Mouse (Mus musculus): ENCODE data around the gene Zbed3. TPM values are rescaled to one million over a fixed set of nuclear protein-coding genes. Genes with fewer than 3 reads are reported as not detected.
"Not testable (repeated sequence)": the region's sequence is repeated elsewhere in the genome, so short reads cannot be mapped to it uniquely, and the experiment has no call there.

Gene Zbed3
- total RNA-seq, 2 experiments from 2014 or later, result 15.6 to 16.0 TPM

- DNase-seq (ENCODE audit: low spot score in 2 of 2), result no peak
- intact Hi-C loops (cut with DNase I), result no loop called here
Observed at GRCm38 (mm10) chr13:95328767-95329166, 5.4 kb downstream of the Zbed3 start.

DNA sequence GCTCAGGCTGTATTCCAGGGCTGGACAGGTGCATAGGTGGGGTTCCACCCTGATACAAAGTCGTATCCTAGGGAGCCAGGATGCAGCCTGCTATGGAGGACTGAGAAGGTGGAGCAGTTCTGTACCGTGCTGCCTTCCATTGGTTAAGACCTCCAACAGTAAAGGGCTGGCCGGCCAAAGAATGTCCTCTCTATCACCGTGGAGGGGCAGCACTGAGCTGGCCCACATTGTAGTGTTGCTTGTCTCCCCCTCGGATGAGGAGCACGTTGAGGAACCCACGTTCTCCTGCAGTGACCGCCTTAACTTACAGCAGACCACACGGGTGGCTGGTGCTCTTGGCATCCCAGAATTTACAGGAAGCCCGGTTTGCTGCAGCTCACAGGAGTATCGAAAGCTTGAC, 7.1 kb downstream of the Zbed3 start:
- intact Hi-C loops (cut with DNase I), result no loop called here
- no peak for DNase-seq (ENCODE audit: low spot score in 2 of 2)

- intact Hi-C loops (cut with DNase I), result no loop called here
- DNase-seq (ENCODE audit: low spot score in 2 of 2), result no peak
Observed at GRCm38 (mm10) chr13:95332086-95332899, 8.9 kb downstream of the Zbed3 start.

DNA sequence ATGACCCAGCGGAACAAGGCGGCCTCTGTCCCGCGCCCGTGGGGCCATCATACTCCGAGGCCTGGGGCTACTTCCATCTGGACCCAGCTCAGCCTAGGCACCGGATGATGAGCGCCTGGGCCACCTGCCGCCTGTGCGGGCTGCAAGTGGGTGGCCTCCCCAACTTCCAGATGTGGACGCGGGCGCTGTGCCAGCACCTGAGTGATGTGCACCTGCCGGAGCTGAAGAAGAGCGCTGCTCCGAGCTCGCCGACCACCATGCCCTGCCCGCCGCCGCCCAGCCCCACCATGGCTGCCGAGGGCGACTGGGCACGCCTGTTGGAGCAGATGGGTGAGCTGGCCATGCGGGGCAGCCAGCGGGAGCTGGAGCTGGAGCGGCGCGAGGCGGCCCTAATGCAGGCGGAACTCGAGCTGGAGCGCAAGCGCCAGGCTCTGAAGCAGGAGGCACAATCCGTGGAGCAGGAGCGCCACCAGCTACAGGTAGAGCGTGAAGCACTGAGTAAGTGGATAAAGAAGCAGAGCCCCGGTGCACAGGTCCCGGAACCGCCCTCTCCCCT, 12.8 kb downstream of the Zbed3 start:
- intact Hi-C loops (cut with DNase I), result no loop called here
- peak; percentile 23 to 35 for DNase-seq (ENCODE audit: low spot score in 2 of 2)

- intact Hi-C loops (cut with DNase I), result no loop called here
- no peak for DNase-seq (ENCODE audit: low spot score in 2 of 2)
Observed at GRCm38 (mm10) chr13:95343470-95343869, 20.1 kb downstream of the Zbed3 start.

GRCm38 (mm10) chr13:95345869-95346268, 22.5 kb downstream of the Zbed3 start:
- no peak for DNase-seq (ENCODE audit: low spot score in 2 of 2)
- intact Hi-C loops (cut with DNase I), result no loop called here

DNA sequence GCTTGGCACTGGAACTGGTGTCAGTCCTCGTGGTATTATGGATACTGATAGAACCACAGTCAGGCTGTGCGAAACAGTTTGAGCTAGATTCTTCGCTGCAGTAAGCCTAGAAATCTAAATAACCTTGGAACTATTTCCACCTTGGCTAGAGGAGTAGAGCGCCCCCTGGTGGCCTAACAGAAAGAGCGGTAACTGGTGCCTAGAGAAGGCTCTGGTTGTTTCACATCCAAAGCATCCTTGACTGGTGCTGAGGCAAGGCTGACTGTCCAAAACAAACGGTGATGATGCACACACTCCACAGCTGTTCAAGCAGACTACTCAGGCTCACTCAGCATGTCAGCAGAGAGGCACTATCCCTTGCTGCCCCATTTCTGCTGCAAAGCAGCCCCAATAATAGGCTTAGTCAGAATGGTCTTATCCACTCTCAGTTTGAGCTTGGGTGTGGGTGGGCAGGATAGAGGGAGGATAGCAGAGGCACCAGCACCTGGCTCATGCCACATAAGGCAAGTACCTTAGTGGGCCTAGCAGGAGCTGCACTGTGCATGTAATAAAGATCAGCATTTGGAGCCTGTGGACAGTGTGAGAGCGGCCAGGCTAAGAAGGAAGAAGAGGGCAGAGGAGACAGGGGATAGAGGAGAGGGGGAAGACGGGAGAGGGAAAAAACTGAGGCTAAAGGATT, 23.7 kb downstream of the Zbed3 start:
- peak; percentile 79 to 91 for DNase-seq (ENCODE audit: low spot score in 2 of 2)
- intact Hi-C loops (cut with DNase I), result loop anchor here (1.0 kb wide), 1 partner anchor 329 kb away; no protein-coding TSS in a partner anchor

DNA sequence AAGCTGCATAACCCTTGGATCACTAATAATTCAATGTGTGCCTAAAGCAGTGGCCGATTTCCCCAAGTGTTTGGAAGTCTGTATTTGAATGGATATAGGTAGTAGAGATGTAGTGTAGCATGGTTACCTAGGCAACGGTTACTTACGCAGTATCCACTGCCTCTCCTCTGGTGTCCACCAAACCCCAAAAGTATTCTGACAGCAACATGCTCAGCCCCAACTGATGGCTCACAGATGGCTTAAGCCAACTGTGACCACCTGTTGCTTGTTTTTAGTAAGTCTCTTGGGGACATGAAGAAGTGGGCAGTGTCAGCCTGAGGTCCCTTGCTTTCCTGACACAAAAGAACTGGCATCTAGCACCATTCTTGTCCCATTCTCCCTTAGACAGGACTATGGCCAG, 25.1 kb downstream of the Zbed3 start:
- DNase-seq (ENCODE audit: low spot score in 2 of 2), result peak in 1 of 2 experiments; percentile 35
- intact Hi-C loops (cut with DNase I), result no loop called here

GRCm38 (mm10) chr13:95358223-95358622, 34.8 kb downstream of the Zbed3 start:
- no peak for DNase-seq (ENCODE audit: low spot score in 2 of 2)
- intact Hi-C loops (cut with DNase I), result no loop called here

DNA sequence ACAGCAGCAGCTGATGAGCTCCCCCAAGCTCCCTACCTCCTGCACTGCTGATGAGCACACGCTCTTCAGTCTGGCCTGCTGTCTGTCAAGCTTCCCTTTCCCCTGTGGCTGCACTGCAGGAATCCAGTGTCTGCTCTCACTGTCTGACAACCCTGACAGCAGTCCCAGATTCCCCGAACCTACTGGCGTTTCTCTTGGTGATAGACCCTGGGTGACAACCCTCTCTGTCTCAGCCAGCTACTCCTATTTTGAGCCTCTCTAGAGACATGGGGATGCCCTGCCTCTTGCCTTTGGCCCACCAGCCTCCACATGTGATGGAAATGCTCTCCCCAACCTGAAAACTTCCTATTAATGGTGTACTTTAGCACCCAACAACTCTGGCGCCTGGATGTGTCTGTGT, 40.0 kb downstream of the Zbed3 start:
- intact Hi-C loops (cut with DNase I), result no loop called here

GRCm38 (mm10) chr13:95366356-95366755, 42.9 kb downstream of the Zbed3 start:
- DNase-seq (ENCODE audit: low spot score in 2 of 2), result no peak
- intact Hi-C loops (cut with DNase I), result no loop called here

More for the DNA sequence above, 40.0 kb downstream of the Zbed3 start:
- DNase-seq (ENCODE audit: low spot score in 2 of 2), result no peak

GRCm38 (mm10) chr13:95374701-95375553, 51.5 kb downstream of the Zbed3 start, which contains the start of gene Aggf1:
TSS of gene Aggf1 (minus strand) at chr13:95375352.
- DNase-seq (ENCODE audit: low spot score in 2 of 2), result peak; percentile 92 to 96
- intact Hi-C loops (cut with DNase I), result no loop called here

DNA sequence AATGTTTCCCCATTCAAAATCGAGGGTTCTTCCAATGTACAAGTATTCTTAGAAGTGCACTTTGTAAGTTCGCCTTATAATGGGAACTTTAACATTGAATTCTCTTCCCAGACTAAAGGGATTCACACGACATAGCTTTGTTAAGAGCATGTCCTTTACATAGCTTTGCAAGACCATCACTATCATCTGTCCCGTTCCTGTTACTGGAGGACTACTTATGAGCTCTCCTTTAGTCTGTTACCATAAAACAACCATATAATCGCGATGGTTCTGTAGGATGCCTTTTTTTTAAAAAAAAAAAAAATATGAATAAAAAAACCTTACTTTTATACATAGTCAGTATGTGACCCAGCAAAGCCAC, 52.1 kb downstream of the Zbed3 start:
- intact Hi-C loops (cut with DNase I), result no loop called here
- no peak for DNase-seq (ENCODE audit: low spot score in 2 of 2)

DNA sequence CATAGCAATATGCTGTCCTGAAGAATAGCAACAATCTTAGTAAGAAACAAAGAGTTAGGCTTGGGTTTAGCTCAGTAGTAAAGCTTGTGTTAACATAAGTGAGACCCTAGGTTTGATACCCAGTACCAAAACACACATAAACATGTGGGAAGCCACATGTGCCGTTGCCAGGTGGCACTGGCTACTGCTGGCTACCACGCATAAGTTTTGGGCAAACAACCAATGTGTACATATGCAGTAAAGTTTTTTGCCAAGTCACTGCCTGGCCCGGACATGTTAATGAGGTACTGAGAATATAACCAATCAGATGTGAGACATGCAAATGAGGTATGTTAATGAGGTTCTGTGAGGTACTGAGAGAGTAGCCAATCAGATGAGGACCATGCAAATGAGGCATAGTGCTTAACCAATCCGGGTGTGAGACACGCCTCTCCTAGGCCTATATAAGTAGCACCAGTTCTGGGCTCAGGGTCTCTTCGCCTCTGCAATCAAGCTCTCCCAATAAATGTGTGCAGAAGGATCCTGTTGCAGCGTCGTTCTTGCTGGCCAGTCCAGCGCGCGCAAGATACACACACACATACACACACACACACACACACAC, 53.4 kb downstream of the Zbed3 start:
- intact Hi-C loops (cut with DNase I); DNase-seq (ENCODE audit: low spot score in 2 of 2): not testable (repeated sequence)

DNA sequence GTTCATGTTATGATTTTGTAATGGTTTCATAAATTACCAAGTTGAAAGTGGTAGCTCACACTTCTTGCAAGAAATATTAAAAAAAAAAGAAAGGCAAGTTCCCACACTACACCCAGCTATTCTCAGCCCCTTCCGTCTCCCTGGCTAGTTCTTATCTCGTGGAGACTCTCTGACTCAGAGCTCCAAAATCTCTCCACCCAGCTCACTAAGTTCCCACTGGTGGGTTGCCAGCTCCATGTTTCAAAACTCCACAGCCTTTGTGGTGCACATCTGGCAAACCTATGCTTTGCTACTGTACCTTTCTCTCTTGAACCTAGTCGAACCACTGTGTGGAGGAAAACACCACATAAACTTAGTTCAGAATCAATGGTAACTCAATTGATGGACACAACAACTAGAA, 55.3 kb downstream of the Zbed3 start:
- DNase-seq (ENCODE audit: low spot score in 2 of 2), result no peak
- intact Hi-C loops (cut with DNase I), result no loop called here

DNA sequence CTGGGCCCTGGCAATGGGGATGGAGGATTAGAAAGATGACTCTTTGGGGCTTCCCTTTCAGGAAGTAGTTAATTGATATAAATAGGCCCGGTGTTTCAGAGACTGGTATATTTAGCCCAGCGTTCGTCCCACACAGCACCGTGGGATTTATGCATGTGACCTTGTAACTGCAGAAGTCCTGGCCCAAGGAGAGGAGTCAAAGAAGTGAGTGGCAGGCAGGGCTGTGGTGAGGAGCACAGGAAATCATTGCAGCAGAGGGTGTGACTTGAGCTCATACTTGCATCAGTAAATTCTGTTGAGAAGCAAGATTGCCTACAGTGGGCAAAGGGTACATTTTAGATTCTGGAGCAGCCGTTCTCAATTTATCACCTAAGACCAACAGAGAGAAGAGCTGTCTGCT, 59.0 kb downstream of the Zbed3 start:
- intact Hi-C loops (cut with DNase I), result no loop called here
- no peak for DNase-seq (ENCODE audit: low spot score in 2 of 2)

All from left cerebral cortex, postnatal 25 days (tissue).